Mouse (Mus musculus) erythroblast, embryonic 14.5 days (primary cell): Measurements from ENCODE around the gene Uqcc1.

Source experiments
- GATA1 ChIP-seq: IDR thresholded peaks from 2 replicates; pipeline ENCODE4 v1.6.1; 2012; ENCODE audit warnings: low read length, inconsistent platforms, mixed read lengths
- TAL1 ChIP-seq: IDR thresholded peaks from 3 replicates; pipeline ENCODE4 v1.6.1; 2012; ENCODE audit warnings: low read length, inconsistent platforms, mixed read lengths

GRCm38 (mm10) chr2:155885271-155885697 is 44.8 kb downstream of the Uqcc1 start:
- TF ChIP-seq GATA1 (no peak), TAL1 (no peak)
